Mouse (Mus musculus): ENCODE data around the gene Wwox. TPM values are rescaled to one million over a fixed set of nuclear protein-coding genes. Genes with fewer than 3 reads are reported as not detected.

Gene Wwox
- polyA plus RNA-seq, 1 experiment from 2014 or later = 13.3 TPM

DNA sequence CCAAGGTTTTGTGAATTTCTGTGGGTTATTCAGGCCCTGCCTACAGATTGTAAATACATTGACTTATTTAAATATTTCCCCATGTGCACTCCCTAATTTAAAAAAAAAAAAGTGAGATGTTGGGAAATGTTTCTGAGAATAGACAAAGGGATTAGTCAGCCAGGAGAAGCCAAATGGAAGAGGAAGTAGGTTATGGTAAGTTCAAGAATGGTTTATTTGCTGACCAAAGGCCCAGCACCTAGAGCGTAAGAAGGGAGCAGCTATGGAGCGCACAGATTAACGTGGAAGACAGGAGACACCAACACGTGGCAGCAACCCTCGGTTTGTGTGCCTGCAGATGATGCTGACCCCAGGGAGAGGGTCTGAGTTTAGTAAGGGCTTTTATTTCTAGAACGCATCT is 871.5 kb downstream of the Wwox start:
- Histone ChIP-seq H3K36me3 (ENCODE audit: control insufficient read depth, insufficient read depth, low read length) (no peaks in the 10 kb centered on the region), H3K4me1 (ENCODE audit: control insufficient read depth, insufficient read depth, low read length) (no peaks in the 10 kb centered on the region), H3K4me2 (ENCODE audit: low read length) (no peak overlapping the region), H3K27me3 (ENCODE audit: control insufficient read depth, insufficient read depth, low read depth, low read length) (no peaks in the 10 kb centered on the region), H3K9ac (ENCODE audit: low read depth, low read length) (no peak overlapping the region), H3K27ac (ENCODE audit: low read length) (no peak overlapping the region), H3K9me3 (replicated peaks; ENCODE audit: control insufficient read depth, low read length, poor library complexity, severe bottlenecking) (no peaks in the 10 kb centered on the region), H3K4me3 (ENCODE audit: low read depth, low read length) (no peak overlapping the region)
- WGBS = 92% methylated on average over 6 of the region's 6 CpGs
- no peak for ATAC-seq

GRCm38 (mm10) chr8:115312371-115312770 is 872.9 kb downstream of the Wwox start:
- WGBS = 68% methylated on average over 2 of the region's 2 CpGs

GRCm38 (mm10) chr8:115322501-115322900 is 883.0 kb downstream of the Wwox start:
- Histone ChIP-seq H3K36me3 (ENCODE audit: control insufficient read depth, insufficient read depth, low read length) (no peaks in the 10 kb centered on the region), H3K9ac (ENCODE audit: low read depth, low read length) (no peak overlapping the region), H3K4me3 (ENCODE audit: low read depth, low read length) (no peak overlapping the region), H3K27me3 (ENCODE audit: control insufficient read depth, insufficient read depth, low read depth, low read length) (no peaks in the 10 kb centered on the region), H3K27ac (ENCODE audit: low read length) (no peak overlapping the region), H3K9me3 (replicated peaks; ENCODE audit: control insufficient read depth, low read length, poor library complexity, severe bottlenecking) (no peaks in the 10 kb centered on the region), H3K4me1 (ENCODE audit: control insufficient read depth, insufficient read depth, low read length) (no peaks in the 10 kb centered on the region), H3K4me2 (ENCODE audit: low read length) (no peak overlapping the region)
- 92% methylated on average over 5 of the region's 5 CpGs for WGBS
- no peak for ATAC-seq

More at GRCm38 (mm10) chr8:115312371-115312770, 872.9 kb downstream of the Wwox start:
- Histone ChIP-seq H3K9ac (ENCODE audit: low read depth, low read length) (no peak overlapping the region), H3K9me3 (replicated peaks; ENCODE audit: control insufficient read depth, low read length, poor library complexity, severe bottlenecking) (no peaks in the 10 kb centered on the region), H3K36me3 (ENCODE audit: control insufficient read depth, insufficient read depth, low read length) (no peaks in the 10 kb centered on the region), H3K27ac (ENCODE audit: low read length) (no peak overlapping the region), H3K4me2 (ENCODE audit: low read length) (no peak overlapping the region), H3K4me3 (ENCODE audit: low read depth, low read length) (no peak overlapping the region), H3K27me3 (ENCODE audit: control insufficient read depth, insufficient read depth, low read depth, low read length) (no peaks in the 10 kb centered on the region), H3K4me1 (ENCODE audit: control insufficient read depth, insufficient read depth, low read length) (no peaks in the 10 kb centered on the region)
- ATAC-seq = no peak

DNA sequence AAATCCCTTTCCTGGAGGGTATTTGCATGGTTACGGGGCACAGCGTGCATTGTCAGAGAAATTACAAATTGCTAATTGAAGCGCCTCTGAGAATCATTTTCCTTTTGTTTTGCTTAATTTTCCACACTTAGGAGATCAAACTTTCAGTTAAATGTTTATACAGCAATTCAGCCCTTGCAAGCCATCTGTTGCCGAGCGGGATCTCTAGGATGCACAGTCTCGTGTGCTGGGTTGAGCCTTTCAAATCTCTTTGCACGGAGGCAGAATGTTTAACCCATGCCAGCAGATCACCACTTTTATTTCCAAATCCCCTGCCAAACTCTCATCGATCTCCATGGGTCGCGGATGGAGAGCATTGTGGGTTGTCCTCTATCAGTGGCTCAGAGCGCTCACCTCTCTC is 891.2 kb downstream of the Wwox start:
- no peaks in the 10 kb centered on the region for H3K9me3 ChIP-seq (replicated peaks; ENCODE audit: control insufficient read depth, low read length, poor library complexity, severe bottlenecking)
- no peak for ATAC-seq
- no peak overlapping the region for H3K4me3 ChIP-seq (ENCODE audit: low read depth, low read length)
- WGBS = 69% methylated on average over 11 of the region's 11 CpGs
- no peak overlapping the region for H3K27ac ChIP-seq (ENCODE audit: low read length)
- no peaks in the 10 kb centered on the region for H3K36me3 ChIP-seq (ENCODE audit: control insufficient read depth, insufficient read depth, low read length)
- no peaks in the 10 kb centered on the region for H3K27me3 ChIP-seq (ENCODE audit: control insufficient read depth, insufficient read depth, low read depth, low read length)
- H3K4me2 ChIP-seq (ENCODE audit: low read length) = no peak overlapping the region
- H3K9ac ChIP-seq (ENCODE audit: low read depth, low read length) = no peak overlapping the region
- no peaks in the 10 kb centered on the region for H3K4me1 ChIP-seq (ENCODE audit: control insufficient read depth, insufficient read depth, low read length)

- Histone ChIP-seq H3K4me2 (ENCODE audit: low read length) (no peak overlapping the region), H3K36me3 (ENCODE audit: control insufficient read depth, insufficient read depth, low read length) (no peaks in the 10 kb centered on the region), H3K9ac (ENCODE audit: low read depth, low read length) (no peak overlapping the region), H3K27ac (ENCODE audit: low read length) (no peak overlapping the region), H3K4me1 (ENCODE audit: control insufficient read depth, insufficient read depth, low read length) (no peaks in the 10 kb centered on the region), H3K27me3 (ENCODE audit: control insufficient read depth, insufficient read depth, low read depth, low read length) (no peaks in the 10 kb centered on the region), H3K9me3 (replicated peaks; ENCODE audit: control insufficient read depth, low read length, poor library complexity, severe bottlenecking) (no peaks in the 10 kb centered on the region), H3K4me3 (ENCODE audit: low read depth, low read length) (no peak overlapping the region)
- WGBS = 90% methylated on average over 3 of the region's 3 CpGs
- ATAC-seq = no peak
Measured at GRCm38 (mm10) chr8:115333972-115334371, 894.5 kb downstream of the Wwox start.

DNA sequence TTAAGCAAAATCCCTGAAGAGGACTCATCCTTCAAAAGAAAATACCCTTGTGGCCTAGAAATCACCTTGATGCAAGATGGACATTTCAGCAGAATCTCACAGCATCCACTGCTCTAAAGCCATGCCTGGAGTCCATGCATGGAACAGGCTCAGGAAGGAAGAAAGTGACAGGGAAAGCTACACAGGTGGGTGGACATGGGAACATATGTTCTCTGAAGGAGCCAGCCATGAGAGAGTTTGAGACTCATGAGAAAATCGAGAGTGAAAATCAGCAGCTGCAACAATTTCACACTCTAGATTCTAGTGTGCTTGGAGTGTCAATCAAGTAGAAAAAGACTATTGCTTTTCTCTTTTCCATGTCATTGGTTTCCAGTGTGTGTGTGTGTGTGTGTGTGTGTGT is 896.9 kb downstream of the Wwox start:
- Histone ChIP-seq H3K4me3 (ENCODE audit: low read depth, low read length) (no peak overlapping the region), H3K27ac (ENCODE audit: low read length) (no peak overlapping the region), H3K9me3 (replicated peaks; ENCODE audit: control insufficient read depth, low read length, poor library complexity, severe bottlenecking) (no peaks in the 10 kb centered on the region), H3K4me2 (ENCODE audit: low read length) (no peak overlapping the region), H3K27me3 (ENCODE audit: control insufficient read depth, insufficient read depth, low read depth, low read length) (no peaks in the 10 kb centered on the region), H3K9ac (ENCODE audit: low read depth, low read length) (no peak overlapping the region), H3K4me1 (ENCODE audit: control insufficient read depth, insufficient read depth, low read length) (peaks cover 3% of the 10 kb centered on the region; the same call in 1 of the 2 replicates), H3K36me3 (ENCODE audit: control insufficient read depth, insufficient read depth, low read length) (no peaks in the 10 kb centered on the region)
- no peak for ATAC-seq
- 84% methylated on average over 1 of the region's 1 CpGs for WGBS

GRCm38 (mm10) chr8:115348704-115349103 is 909.2 kb downstream of the Wwox start:
- Histone ChIP-seq H3K9me3 (replicated peaks; ENCODE audit: control insufficient read depth, low read length, poor library complexity, severe bottlenecking) (no peaks in the 10 kb centered on the region), H3K4me1 (ENCODE audit: control insufficient read depth, insufficient read depth, low read length) (no peaks in the 10 kb centered on the region; the same call in 1 of the 2 replicates), H3K27ac (ENCODE audit: low read length) (no peak overlapping the region), H3K4me3 (ENCODE audit: low read depth, low read length) (no peak overlapping the region), H3K4me2 (ENCODE audit: low read length) (no peak overlapping the region), H3K36me3 (ENCODE audit: control insufficient read depth, insufficient read depth, low read length) (no peaks in the 10 kb centered on the region), H3K27me3 (ENCODE audit: control insufficient read depth, insufficient read depth, low read depth, low read length) (no peaks in the 10 kb centered on the region), H3K9ac (ENCODE audit: low read depth, low read length) (no peak overlapping the region)
- whole genome bisulfite sequencing = 66% methylated on average over 6 of the region's 6 CpGs
- no peak for ATAC-seq

DNA sequence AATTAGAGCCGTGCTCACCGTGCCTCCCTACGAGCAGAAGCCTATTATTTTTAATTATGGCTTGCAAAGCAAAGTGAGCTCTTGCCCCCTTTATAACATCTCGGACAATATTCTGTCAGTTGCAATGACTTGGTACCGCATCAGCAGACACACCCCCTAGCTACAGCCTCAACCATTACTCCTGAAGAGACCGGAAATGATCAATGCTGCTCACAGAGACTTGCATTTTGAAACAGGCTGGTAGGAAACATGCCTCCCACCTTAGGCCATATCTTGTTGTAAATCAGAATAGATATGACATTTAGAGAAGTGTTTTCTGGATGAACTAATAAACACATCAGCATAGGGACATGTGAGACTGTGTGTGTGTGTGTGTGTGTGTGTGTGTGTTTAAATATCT is 911.3 kb downstream of the Wwox start:
- Histone ChIP-seq H3K27ac (ENCODE audit: low read length) (no peak overlapping the region), H3K4me1 (ENCODE audit: control insufficient read depth, insufficient read depth, low read length) (no peaks in the 10 kb centered on the region; the same call in 1 of the 2 replicates), H3K9ac (ENCODE audit: low read depth, low read length) (no peak overlapping the region), H3K36me3 (ENCODE audit: control insufficient read depth, insufficient read depth, low read length) (no peaks in the 10 kb centered on the region), H3K27me3 (ENCODE audit: control insufficient read depth, insufficient read depth, low read depth, low read length) (no peaks in the 10 kb centered on the region), H3K4me2 (ENCODE audit: low read length) (no peak overlapping the region), H3K4me3 (ENCODE audit: low read depth, low read length) (no peak overlapping the region), H3K9me3 (replicated peaks; ENCODE audit: control insufficient read depth, low read length, poor library complexity, severe bottlenecking) (no peaks in the 10 kb centered on the region; the same call in 1 of the 2 replicates)
- no peak for ATAC-seq
- 70% methylated on average over 6 of the region's 6 CpGs for WGBS

DNA sequence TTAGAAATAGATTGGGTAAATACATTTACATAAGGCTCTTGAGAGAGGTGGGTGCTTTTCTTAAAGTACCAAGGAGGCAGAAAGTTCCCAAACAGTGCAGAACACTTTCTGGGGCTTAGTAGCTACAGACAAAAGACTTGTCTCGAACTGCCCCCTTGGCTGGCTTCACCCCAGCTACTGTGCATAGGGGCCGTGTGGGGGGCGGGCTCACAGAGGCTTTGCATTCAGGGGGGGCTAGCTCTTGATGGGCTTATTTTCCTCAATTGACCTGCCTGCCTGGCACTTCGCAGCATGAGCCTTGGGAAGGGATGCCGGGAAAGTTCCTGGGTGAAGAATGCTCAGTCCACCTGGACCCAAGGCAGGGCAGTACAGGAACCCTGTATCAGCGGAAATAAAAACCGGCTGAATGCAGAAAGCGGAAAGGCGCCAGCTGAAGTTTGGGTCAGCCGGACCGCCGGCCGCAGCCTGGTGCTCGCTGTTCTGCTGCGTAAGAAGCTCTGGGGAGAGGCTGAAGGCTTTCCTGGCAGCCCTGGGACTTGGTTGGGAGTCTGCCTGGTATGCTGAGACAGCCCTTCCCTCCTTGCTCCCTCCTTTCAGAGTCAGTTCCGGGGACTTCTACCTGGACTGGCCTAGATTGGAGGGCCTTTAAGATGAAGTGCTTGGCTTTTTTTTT is 918.3 kb downstream of the Wwox start:
- no peaks in the 10 kb centered on the region for H3K27me3 ChIP-seq (ENCODE audit: control insufficient read depth, insufficient read depth, low read depth, low read length)
- no peaks in the 10 kb centered on the region for H3K36me3 ChIP-seq (ENCODE audit: control insufficient read depth, insufficient read depth, low read length)
- no peak overlapping the region for H3K9ac ChIP-seq (ENCODE audit: low read depth, low read length)
- no peaks in the 10 kb centered on the region for H3K4me1 ChIP-seq (ENCODE audit: control insufficient read depth, insufficient read depth, low read length)
- 0 out of 2 replicates have a peak, but pooled peaks have one; percentile 36 for ATAC-seq
- no peaks in the 10 kb centered on the region; the same call in 1 of the 2 replicates for H3K9me3 ChIP-seq (replicated peaks; ENCODE audit: control insufficient read depth, low read length, poor library complexity, severe bottlenecking)
- WGBS = 17% methylated on average over 16 of the region's 16 CpGs
- peak overlapping the region; percentile 34; the same call in 1 of the 2 replicates for H3K4me2 ChIP-seq (ENCODE audit: low read length)
- no peak overlapping the region for H3K27ac ChIP-seq (ENCODE audit: low read length)
- no peak overlapping the region; the same call in 1 of the 2 replicates for H3K4me3 ChIP-seq (ENCODE audit: low read depth, low read length)

All from midbrain, embryonic 16.5 days (tissue).